Mouse (Mus musculus): ENCODE data around the gene Ganc.

- no peak for TF ChIP-seq CTCF (IDR thresholded peaks at IDR 0.05; ENCODE audit: low read depth, low read length)
- TF ChIP-seq POLR2A (IDR thresholded peaks at IDR 0.05; ENCODE audit: borderline replicate concordance, low read depth, low read length) = no peak
Measured at GRCm38 (mm10) chr2:120469220-120469619, 65.5 kb downstream of the Ganc start.

Measured in bone marrow macrophage, adult 2 months (primary cell).